Mouse (Mus musculus) cerebellum, postnatal 14 days (tissue): Measurements from ENCODE around the gene Cd79a.

ENCODE experiments used
- DNase-seq, 2 experiments: peaks; one replicate each; pipeline ENCODE4 v3.0.0; 2021; ENCODE audit warnings: mixed read lengths in 2 of 2

Cd79a gene

GRCm38 (mm10) chr7:24930475-24930874, 33.3 kb downstream of the Cd79a start:
- DNase-seq, result no peak

- DNase-seq, result no peak
Observed at GRCm38 (mm10) chr7:24931651-24932050, 34.5 kb downstream of the Cd79a start.

GRCm38 (mm10) chr7:24943641-24944040, 46.5 kb downstream of the Cd79a start:
- no peak for DNase-seq

GRCm38 (mm10) chr7:24944257-24944950, 47.2 kb downstream of the Cd79a start, which contains the start of gene Gm4881:
Gm4881 (minus strand) TSS chr7:24944494.
- no peak for DNase-seq

GRCm38 (mm10) chr7:24947316-24948048, 50.3 kb downstream of the Cd79a start:
- no peak for DNase-seq

- peak; percentile 50 to 53 for DNase-seq
Observed at GRCm38 (mm10) chr7:24948774-24949173, 51.6 kb downstream of the Cd79a start.

GRCm38 (mm10) chr7:24949958-24950623, 52.9 kb downstream of the Cd79a start:
- peak; percentile 87 to 94 for DNase-seq
